Mouse (Mus musculus): ENCODE measurements at regions not wholly inside any gene's neighbourhood (a gene's known extent, or its start where the extent isn't known, plus 50 kb on each side); places are given as distances from the start of the nearest gene placed in this dataset.

GRCm38 (mm10) chr8:34449391-34450044, 338.0 kb upstream of the Gm10131 start:
- DNase-seq: no peak

GRCm38 (mm10) chr8:34447880-34448830, 336.6 kb upstream of the Gm10131 start:
- no peak for DNase-seq

- no peak for DNase-seq
These were observed 331.2 kb upstream of the Gm10131 start for GRCm38 (mm10) chr8:34442688-34443087.

- no peak for DNase-seq
These were observed 330.2 kb upstream of the Gm10131 start for GRCm38 (mm10) chr8:34441756-34442155.

- DNase-seq: no peak
These were observed 329.2 kb upstream of the Gm10131 start for GRCm38 (mm10) chr8:34440771-34441170.

- no peak for DNase-seq
These were observed 327.2 kb upstream of the Gm10131 start for GRCm38 (mm10) chr8:34438771-34439170.

GRCm38 (mm10) chr8:34431985-34432384, 320.4 kb upstream of the Gm10131 start:
- DNase-seq: no peak

GRCm38 (mm10) chr8:34429231-34429630, 317.7 kb upstream of the Gm10131 start:
- no peak for DNase-seq

- DNase-seq: no peak
These were observed 290.0 kb upstream of the Gm10131 start for GRCm38 (mm10) chr8:34401571-34401970.

GRCm38 (mm10) chr8:34398914-34399813, 287.6 kb upstream of the Gm10131 start:
- no peak for DNase-seq

- peak; percentile 41 to 58 for DNase-seq
These were observed 286.3 kb upstream of the Gm10131 start for GRCm38 (mm10) chr8:34397583-34398411.

- peak; percentile 35 to 36 for DNase-seq
These were observed 285.7 kb upstream of the Gm10131 start for GRCm38 (mm10) chr8:34397225-34397582.

- DNase-seq: no peak
These were observed 281.7 kb upstream of the Gm10131 start for GRCm38 (mm10) chr8:34392981-34393828.

- no peak for DNase-seq
These were observed 280.9 kb upstream of the Gm10131 start for GRCm38 (mm10) chr8:34392208-34392980.

- DNase-seq: no peak
These were observed 274.4 kb upstream of the Gm10131 start for GRCm38 (mm10) chr8:34385806-34386439.

GRCm38 (mm10) chr8:34380615-34381014, 269.1 kb upstream of the Gm10131 start:
- no peak for DNase-seq

GRCm38 (mm10) chr8:34377154-34377553, 265.6 kb upstream of the Gm10131 start:
- no peak for DNase-seq

- no peak for DNase-seq
These were observed 262.7 kb upstream of the Gm10131 start for GRCm38 (mm10) chr8:34374242-34374641.

- no peak for DNase-seq
These were observed 261.1 kb upstream of the Gm10131 start for GRCm38 (mm10) chr8:34372666-34372980.

Measured in thymus, postnatal 36 days (tissue).